Mouse (Mus musculus) liver, embryonic 14.5 days (tissue): Measurements from ENCODE around the gene Mab21l3.

Experiments
- CTCF ChIP-seq: IDR thresholded peaks from 2 replicates; pipeline ENCODE4 v1.5.1; 2016; ENCODE audit warnings: antibody characterized with exemption, low read depth, control low read depth
- EP300 ChIP-seq: IDR thresholded peaks from 2 replicates; pipeline ENCODE4 v1.6.1; 2016; ENCODE audit warnings: antibody characterized with exemption, low read depth

DNA sequence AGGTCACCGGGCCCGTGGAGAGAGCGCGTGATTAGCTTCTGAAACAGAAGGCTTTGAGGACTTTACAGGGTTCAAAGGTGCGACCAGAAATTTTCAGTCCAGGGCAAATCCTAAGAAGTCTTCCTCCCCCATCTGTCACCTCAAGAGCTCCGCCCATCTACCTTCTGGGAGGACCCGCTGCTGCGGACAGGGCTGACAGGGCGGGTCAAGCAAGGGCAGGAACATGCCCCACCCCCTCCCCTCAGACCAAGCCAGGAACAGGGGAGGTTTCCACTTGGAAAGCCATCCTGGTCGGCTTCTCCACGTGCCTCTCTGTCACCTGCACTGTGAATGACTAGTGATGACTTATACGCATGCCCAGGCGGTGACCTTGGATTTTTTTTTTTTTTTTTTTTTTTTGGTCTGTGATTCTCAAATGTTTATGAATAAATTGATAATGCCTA, 43.2 kb downstream of the Mab21l3 start:
- TF ChIP-seq CTCF, result no peak
- no peak for TF ChIP-seq EP300
